Mouse (Mus musculus): ENCODE measurements around the gene Rrp36. TPM values are rescaled to one million over a fixed set of nuclear protein-coding genes. Genes with fewer than 3 reads are reported as not detected.

Rrp36 gene
- total RNA-seq, 2 experiments from 2014 or later: 17.9 to 21.6 TPM

DNA sequence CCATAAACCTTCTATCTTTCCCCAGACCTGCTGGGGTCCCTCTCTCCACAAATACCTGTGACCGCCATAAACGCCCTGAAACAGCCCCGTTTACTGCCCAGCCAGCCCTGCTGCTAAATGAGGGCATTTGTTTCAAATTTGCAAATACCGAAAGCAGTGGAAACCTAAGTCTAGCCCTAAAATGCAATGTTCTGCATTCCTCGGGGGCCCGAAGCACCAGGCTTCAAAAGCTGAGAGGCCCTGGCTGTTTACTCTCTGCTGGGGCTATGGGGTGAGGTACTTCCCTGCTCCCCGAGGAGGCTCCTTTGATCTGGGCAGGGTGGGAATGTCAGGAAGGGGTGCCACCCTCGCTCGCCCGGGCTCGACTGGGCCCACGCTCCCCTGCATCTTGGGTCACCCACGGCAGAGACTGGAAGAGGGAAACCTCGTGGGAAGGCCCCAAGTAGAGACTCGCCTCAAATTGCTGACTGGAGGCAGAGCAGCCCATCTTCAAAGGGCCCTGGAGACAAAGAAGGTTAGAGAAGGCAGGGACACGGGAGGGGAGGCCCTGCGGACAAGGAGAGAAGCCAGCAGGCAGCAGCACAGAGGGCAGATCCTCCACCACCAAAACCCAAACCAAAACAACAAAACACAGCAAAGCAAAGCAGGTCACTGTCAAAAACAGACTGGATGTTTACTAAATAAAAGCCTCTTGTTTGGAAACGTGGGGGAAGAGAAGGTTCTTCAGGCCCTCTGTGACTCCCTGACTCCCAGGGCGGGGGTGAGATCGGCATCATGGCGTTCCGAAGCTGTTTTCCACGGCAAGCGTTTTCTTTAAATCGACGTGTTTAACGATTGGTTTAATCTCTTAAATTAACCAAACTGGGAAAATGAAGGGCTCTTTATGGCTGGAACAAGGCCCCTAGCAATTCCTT lies 55.1 kb downstream of the Rrp36 start:
- no peak for DNase-seq (ENCODE audit: low spot score in 2 of 2)

DNA sequence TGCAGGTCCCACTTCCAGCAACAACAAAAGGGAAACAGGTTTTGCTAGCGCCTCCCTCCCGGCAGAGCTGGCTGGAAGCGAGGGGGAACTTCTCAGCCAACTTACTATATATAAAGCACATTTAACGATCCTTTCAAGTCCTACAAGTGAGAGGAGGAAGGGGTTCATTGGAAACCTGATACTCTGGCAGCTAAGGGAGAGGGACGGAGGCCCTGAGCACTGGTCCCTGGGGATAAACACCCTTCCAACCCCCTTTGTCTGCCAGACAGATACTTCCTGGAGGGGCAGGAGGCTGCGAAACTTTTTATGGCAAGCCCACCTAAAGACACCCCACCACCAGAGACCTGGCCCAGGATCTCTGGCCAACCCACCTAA lies 55.8 kb downstream of the Rrp36 start:
- no peak for DNase-seq (ENCODE audit: low spot score in 2 of 2)

DNA sequence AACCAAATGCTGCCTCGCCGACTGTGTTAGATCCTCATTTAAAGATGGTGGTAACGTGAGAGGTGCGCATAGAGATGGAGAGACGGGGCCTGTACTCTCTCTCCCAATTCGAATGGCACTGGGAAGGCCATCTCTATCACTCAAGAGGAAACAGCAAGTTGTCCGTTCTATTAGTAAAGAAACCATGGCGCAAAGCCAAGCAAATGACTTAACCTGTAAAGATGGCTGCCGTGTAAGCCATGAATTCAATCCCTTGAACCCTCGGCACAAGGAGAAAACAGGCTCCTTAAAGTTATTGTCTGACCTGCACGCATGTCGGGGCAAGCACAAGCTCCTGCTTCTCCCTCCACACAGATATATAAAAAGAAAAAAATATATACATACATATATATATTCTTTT lies 56.4 kb downstream of the Rrp36 start:
- no peak for DNase-seq (ENCODE audit: low spot score in 2 of 2)

Other genes starting within 250 kb of the Rrp36 start
- gene Crip3, start 245.4 kb downstream of the Rrp36 start, total RNA-seq (2021): 1 to 10 TPM; 3.7 to 4.8 TPM
- gene Slc22a7, start 235.9 kb downstream of the Rrp36 start, total RNA-seq (2021): under 1 TPM in 1 of 2 experiments, not detected in 1; 0.21 TPM
- 1 to 10 TPM in 1 of 2 experiments, under 1 TPM in 1; 0.60 to 1.2 TPM for gene Ttbk1, start 186.7 kb downstream of the Rrp36 start, total RNA-seq (2021)
- gene Dnph1, start 177.6 kb downstream of the Rrp36 start, total RNA-seq (2021): 1 to 10 TPM; 3.6 to 5.2 TPM
- gene Cul9, start 128.0 kb downstream of the Rrp36 start, total RNA-seq (2021): 10 to 100 TPM; 13.5 to 15.0 TPM
- gene Srf, start 118.2 kb downstream of the Rrp36 start, total RNA-seq (2021): 10 to 100 TPM; 81.5 to 84.4 TPM
- gene Ptk7, start 44.8 kb downstream of the Rrp36 start, total RNA-seq (2021): 10 to 100 TPM; 46.2 to 50.0 TPM
- gene Klc4, start 28.3 kb downstream of the Rrp36 start, total RNA-seq (2021): 10 to 100 TPM; 21.6 to 24.1 TPM
- gene Mrpl2, start 28.1 kb downstream of the Rrp36 start, total RNA-seq (2021): 100 to 1,000 TPM; 104 to 107 TPM
- gene Cul7, start 24.0 kb downstream of the Rrp36 start, total RNA-seq (2021): 100 to 1,000 TPM; 100 to 101 TPM
- 10 to 100 TPM; 72.3 to 75.8 TPM for gene Mea1, start 4.4 kb upstream of the Rrp36 start, total RNA-seq (2021)
- 100 to 1,000 TPM; 191 to 192 TPM for gene Klhdc3, start 6.6 kb upstream of the Rrp36 start, total RNA-seq (2021)
- gene Ppp2r5d, start 30.8 kb upstream of the Rrp36 start, total RNA-seq (2021): 10 to 100 TPM; 55.4 to 58.1 TPM
- gene Pex6, start 37.1 kb upstream of the Rrp36 start, total RNA-seq (2021): 10 to 100 TPM; 17.6 to 19.6 TPM
- under 1 TPM; 0.44 to 0.52 TPM for gene Gnmt, start 54.8 kb upstream of the Rrp36 start, total RNA-seq (2021)
- 10 to 100 TPM; 26.4 to 27.8 TPM for gene Cnpy3, start 77.9 kb upstream of the Rrp36 start, total RNA-seq (2021)
- gene Ptcra, start 89.4 kb upstream of the Rrp36 start, total RNA-seq (2021): not detected
- gene 2310039H08Rik, start 98.3 kb upstream of the Rrp36 start, total RNA-seq (2021): 10 to 100 TPM; 34.7 to 43.2 TPM
- 10 to 100 TPM; 71.1 to 76.2 TPM for gene Rpl7l1, start 108.3 kb upstream of the Rrp36 start, total RNA-seq (2021)
- gene Bicral, start 184.1 kb upstream of the Rrp36 start, total RNA-seq (2021): 10 to 100 TPM; 17.0 to 17.6 TPM
- 10 to 100 TPM; 24.7 to 27.0 TPM for gene Tbcc, start 216.3 kb upstream of the Rrp36 start, total RNA-seq (2021)
- not detected for gene Prph2, start 236.1 kb upstream of the Rrp36 start, total RNA-seq (2021)